Mouse (Mus musculus) B cell, adult 2 months (primary cell): ENCODE measurements around the gene Them7.

Experiments
- DNase-seq, 2 experiments: peaks; one replicate each; pipeline ENCODE4 v3.0.0; 2022

Them7 gene

GRCm38 (mm10) chr2:105311991-105312390 is 87.9 kb downstream of the Them7 start:
- no peak for DNase-seq

DNA sequence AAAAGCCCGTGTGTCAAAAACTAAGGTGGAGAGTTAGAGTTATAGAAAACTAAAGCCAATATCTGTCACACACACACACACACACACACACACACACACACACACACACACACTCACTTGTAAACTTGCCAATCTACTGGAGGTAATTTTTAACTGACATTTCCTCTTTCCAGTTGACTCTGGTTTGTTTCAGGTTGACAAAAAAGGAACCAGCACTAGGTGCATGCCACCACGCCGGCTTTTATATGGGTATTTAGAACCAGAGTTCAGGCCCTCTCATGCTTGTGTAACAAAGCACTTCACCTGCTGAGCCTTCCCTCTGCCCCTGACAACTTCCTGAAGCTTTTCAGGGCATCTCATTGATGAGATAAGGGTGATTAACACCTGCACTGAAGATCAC is 89.0 kb downstream of the Them7 start:
- no peak for DNase-seq

- no peak for DNase-seq
Measured at GRCm38 (mm10) chr2:105317556-105318184, 93.5 kb downstream of the Them7 start.

DNA sequence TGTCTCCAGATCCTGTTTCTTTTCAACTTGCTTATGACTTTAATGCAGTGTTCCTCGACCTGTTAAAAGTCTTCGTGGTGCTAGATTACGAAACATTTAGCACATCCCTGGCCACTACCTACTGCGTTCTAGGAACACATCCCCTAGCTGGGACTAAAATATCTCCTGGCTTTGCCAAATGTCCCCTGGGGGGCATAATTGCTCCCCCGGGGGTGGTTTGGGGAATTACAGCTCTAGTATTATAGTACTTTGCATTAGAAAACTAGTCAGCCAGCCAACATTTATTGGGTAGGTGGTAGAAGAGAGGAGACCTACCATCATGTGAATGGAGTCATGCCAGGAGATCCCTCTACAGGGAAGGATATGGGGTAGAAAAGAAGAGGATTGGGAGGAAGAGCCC is 101.9 kb downstream of the Them7 start:
- DNase-seq: no peak

DNA sequence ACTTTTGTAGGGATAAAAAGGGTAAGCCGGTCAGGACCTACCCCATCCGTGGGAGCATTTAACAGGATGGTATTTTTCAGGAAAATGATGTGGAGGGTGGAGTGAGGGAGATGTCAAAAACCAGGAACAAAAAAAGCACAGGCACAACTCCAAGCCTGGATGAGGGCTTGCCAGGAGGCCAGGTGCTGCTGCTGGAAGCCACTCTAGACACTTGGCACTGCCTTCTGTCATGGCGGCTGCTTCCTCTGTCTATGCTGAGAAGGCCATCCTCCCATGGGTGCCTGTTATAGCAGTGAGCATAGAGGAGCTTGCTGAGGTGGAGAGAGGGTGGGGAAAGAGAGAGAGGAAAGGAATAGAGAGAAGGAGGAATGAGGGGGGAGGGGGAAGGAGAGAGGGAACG is 105.9 kb downstream of the Them7 start:
- no peak for DNase-seq

GRCm38 (mm10) chr2:105333107-105333506 is 109.0 kb downstream of the Them7 start:
- no peak for DNase-seq

GRCm38 (mm10) chr2:105333976-105334713 is 110.0 kb downstream of the Them7 start:
- peak; percentile 26 to 30 for DNase-seq

GRCm38 (mm10) chr2:105335661-105336060 is 111.5 kb downstream of the Them7 start:
- no peak for DNase-seq

DNA sequence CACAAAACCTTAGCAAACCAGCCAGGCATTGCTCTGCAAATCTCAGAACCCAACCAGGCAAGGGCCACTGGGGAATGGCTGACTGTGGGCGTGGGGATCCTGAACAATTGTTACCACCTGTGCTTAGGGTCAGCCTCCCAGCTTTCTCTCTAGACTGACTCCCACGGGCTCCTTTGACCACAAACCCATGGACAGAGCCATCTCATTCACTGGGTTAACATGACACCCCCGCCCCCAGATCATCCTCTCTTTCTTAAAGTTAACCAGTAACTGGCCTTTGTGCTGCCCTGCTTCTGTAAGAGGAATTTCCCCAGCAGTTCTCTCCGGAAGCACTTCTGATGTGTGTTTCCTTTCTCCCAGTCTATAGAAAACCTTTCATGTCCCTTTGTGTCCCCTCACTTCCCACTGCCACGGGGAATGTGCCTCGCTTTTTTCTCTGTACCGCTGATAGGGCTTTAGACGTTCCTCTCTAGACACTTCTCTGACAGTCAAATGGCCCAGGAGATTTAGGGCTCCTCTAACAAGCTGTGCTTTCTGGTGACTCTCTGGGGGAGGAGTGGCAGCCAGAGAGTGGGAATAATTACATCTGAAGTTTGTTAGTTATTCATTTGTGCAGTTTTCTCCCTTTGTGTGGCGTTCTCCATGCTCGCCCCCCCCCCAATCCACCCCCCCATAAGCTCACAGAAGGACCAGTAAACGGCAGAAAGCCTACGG is 112.4 kb downstream of the Them7 start:
- DNase-seq: no peak

DNA sequence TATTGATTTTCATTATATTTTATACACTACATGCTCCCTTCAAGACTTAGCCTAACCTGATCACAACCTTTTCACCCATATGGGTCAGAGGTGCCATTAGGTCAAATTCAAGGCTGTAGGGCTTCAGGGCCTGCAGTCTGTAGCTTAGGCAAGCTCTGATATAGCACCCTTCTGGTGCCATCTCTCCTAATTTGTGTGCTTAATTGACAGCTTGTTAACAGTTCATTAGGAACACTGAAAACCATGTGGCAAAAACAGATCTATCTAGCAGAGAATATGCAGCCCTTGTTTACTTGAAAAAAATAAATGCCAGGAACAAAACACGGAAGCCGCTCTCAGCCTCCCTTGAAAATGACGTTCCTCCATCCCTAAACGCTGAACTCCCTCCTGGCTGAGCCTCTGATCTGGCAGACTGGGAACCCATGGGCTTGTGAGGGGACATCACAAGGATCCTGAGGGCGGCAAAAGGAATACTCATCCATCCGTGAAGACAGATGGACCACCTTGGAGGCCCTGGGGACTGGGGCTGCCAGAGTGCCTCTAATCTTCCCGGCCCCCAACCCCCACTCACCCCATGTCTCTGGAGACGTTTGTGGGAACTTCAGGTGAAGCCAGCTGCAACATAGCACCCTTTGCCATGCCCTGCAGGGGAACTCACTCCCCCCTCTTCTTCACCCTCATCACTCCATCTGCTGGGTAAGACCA is 113.2 kb downstream of the Them7 start:
- no peak for DNase-seq

DNA sequence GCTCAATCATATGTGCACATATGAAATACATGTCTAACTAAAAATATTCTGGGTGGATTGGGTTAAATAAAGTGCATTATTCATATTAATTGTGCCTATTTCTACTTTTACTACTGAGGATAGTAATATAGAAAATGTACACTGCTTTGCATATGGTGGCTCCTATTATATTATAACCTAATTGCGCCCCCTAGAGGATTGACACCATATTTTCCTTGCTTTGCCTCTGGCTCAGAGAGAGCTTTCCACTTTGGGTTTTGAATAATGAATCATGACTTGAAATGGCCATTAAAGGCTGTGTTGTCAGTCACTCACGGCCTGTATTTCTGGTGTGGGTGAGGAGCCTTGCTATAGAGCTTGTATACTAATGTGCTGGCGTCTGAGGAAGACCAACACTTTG is 115.9 kb downstream of the Them7 start:
- peak; percentile 5 to 13 for DNase-seq

DNA sequence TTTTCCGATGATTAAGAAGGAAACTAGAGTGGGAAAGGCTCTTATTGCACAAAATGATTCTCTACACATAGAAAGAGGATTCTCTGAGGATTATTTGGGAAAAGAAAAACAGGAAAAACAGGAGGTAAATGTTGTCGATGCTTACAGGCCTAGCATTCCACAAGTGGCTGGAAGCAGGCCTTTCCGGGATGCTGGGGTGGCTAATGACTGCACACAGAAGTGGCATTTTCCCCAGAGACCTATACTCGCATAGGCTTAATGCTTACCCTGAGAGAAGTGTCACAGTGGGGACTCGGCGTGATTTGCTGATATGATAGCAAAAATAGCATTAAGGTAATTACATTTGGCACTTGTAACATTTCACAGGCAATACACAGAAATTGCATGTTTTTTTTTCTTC is 124.8 kb downstream of the Them7 start:
- DNase-seq: no peak

DNA sequence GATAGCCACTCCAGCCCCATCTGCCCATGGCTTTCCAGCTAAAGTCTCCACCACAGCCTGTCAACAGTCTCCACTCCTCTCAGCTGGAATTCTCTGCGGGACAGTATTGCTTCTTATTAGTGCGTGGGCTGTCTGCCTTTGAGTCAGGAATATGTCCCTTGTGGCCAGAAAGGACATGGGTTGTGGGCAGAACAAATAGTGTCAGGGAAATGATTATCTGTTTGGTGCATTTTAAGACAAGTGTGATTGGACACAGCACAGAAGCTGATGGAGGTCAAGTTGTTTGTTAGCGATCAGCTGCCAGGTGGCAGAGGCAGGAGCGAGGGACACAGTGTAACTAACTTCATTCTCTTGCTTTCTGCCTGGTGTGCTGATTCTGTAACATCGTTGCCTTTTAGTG is 132.7 kb downstream of the Them7 start:
- no peak for DNase-seq

- DNase-seq: no peak
Measured at GRCm38 (mm10) chr2:105358040-105358439, 133.9 kb downstream of the Them7 start.

GRCm38 (mm10) chr2:105367623-105368022 is 143.5 kb downstream of the Them7 start:
- no peak for DNase-seq

GRCm38 (mm10) chr2:105370240-105370639 is 146.1 kb downstream of the Them7 start:
- no peak for DNase-seq

DNA sequence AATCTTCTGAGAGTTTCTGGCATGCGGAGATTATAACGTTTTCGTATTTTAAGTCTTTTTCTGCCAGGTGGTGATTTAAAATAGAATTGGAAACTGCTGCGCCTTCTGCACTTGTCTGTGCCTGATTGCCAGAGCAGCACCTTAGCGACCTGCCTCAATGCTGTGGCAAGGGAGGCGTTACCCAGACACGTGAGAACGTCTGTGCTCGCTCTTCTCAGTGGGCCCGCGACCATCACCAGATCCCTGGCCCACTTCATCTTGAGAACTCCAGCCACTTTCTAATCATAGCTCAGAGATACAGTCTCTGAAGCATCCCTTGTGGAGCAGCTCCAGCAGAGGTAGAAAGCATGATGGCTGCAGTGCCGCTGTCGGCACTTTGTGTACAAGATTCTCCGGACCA is 146.6 kb downstream of the Them7 start:
- DNase-seq: no peak

GRCm38 (mm10) chr2:105372156-105372555 is 148.0 kb downstream of the Them7 start:
- no peak for DNase-seq

- DNase-seq: no peak
Measured at GRCm38 (mm10) chr2:105372727-105373126, 148.6 kb downstream of the Them7 start.

DNA sequence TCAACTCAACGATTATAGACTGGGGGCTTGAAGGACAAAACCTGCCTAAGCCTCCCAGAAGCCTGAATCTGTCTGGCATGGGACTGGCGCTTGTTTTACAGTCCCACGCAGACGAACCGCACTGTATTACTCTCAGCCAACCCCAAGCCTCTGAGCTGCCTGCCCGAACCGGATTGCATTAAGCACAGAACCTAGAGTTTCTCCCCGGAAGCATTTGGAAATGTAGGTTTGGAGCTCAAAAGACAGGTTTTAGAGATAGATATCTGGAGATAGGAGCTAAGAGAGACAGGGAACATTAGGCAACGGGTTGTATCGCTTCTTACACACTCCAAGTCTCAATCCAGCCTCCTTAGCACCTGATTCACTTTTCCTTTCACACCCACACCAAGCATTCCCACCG is 149.5 kb downstream of the Them7 start:
- DNase-seq: no peak

DNA sequence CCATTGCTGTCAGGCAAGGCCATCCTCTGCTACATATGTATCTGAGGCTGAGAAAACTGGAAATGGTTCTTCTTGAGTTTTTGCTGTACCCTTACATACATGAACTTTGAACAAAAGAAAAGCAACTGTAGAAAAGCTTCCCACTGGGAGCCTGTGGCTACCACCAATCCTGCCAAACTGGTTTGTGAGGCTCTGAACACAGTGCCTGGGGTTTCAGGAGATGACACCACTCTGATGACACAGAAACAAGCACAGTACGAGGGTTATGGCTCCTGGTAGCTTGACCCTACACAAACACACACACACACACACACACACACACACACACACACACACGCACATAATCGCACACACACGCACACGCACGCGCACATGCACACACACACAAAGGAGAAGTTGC is 151.1 kb downstream of the Them7 start:
- no peak for DNase-seq

- DNase-seq: no peak
Measured at GRCm38 (mm10) chr2:105375705-105376104, 151.6 kb downstream of the Them7 start.

GRCm38 (mm10) chr2:105379682-105380081 is 155.6 kb downstream of the Them7 start:
- DNase-seq: no peak
